Mouse (Mus musculus): ENCODE results near the gene B3gat3. TPM values are rescaled to one million over a fixed set of nuclear protein-coding genes. Genes with fewer than 3 reads are reported as not detected.
A peak's percentile ranks its signal among the peaks of the same experiment; 100 is the strongest.

B3gat3 gene
- polyA plus RNA-seq, 1 experiment: 224 TPM

DNA sequence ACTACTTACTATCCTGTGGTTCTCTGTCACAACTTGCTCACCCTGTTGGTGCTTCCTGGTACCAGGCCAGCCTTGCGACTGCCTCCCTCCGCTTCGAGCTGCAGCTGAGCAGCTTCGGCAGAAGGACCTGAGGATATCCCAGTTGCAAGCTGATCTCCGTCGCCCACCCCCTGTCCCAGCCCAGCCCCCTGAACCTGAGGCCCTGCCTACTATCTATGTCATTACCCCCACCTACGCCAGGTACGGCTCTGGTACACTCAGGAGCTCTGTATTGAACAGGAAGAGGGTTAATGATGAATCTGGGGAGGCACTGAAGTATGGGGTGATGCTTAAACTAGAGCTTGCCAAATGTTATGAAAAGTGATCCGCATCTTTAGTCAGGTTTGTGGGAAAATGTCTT lies 1.6 kb downstream of the B3gat3 start:
- H3K27ac ChIP-seq (ENCODE audit: insufficient read depth, low read length): no peak overlapping the region
- H3K4me1 ChIP-seq (ENCODE audit: control insufficient read depth, insufficient read depth, low read length): peaks cover 3% of the 10 kb centered on the region; the same call in 1 of the 2 replicates
- TF ChIP-seq CTCF (IDR thresholded peaks at IDR 0.05; ENCODE audit: extremely low read depth, insufficient read depth, low read length) (no peak), POLR2A (IDR thresholded peaks at IDR 0.05; ENCODE audit: extremely low read depth, insufficient read depth, low read length) (no peak)
- H3K4me3 ChIP-seq (ENCODE audit: insufficient read depth, low read length): no peak overlapping the region; the same call in 1 of the 2 replicates

DNA sequence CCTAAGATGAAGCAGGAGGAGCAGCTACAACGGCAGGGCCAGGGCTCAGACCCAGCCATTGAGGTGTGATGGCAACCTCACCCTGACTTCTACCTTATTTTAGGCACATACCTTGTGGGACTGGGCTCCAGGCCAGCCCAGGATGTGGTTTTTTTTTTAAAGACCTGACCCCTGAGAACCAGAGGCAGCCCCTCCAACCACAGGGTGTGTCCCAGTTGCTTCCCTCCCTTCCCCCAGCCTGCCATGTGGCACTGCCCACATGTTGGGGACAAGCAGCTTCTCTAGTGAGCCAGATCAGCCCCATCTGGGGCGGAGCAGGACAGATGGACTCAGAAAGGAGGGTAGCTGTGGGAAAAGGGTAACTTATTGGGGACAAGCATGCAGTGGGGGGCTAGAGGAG lies 6.6 kb downstream of the B3gat3 start:
- H3K4me1 ChIP-seq (ENCODE audit: control insufficient read depth, insufficient read depth, low read length): no peaks in the 10 kb centered on the region
- no peak overlapping the region for H3K27ac ChIP-seq (ENCODE audit: insufficient read depth, low read length)
- no peak overlapping the region for H3K4me3 ChIP-seq (ENCODE audit: insufficient read depth, low read length)
- TF ChIP-seq CTCF (IDR thresholded peaks at IDR 0.05; ENCODE audit: extremely low read depth, insufficient read depth, low read length): no peak
- no peak for TF ChIP-seq POLR2A (IDR thresholded peaks at IDR 0.05; ENCODE audit: extremely low read depth, insufficient read depth, low read length)

DNA sequence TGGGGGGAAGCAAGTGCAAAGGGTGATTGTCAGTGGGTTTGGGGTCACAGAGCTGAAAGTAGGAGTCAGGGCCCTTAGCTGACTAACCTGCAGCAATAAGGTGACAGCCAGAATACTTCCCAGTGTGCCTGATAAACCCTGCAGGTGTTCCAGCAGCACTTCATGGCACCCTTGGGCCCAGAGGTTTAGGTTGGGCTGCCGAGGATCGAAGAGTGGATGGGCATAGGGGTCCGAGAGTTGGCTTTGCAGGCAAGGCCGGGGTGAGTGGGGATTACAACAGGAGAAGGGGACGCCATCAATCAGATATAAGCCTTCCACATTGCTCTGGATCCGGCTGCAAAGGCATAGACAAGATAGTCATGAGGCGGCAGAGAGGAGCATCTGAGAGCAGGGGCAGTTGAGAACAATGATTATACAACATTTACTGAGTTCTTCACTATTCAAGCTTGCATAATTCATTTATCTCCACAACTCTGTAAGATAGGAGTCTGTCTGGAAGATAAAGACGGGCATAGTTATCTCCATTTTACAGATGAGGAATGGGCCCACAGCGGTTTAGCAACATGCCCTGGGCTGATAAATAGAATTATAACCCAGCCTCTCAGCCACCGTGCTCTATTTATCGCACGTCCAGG lies 7.8 kb downstream of the B3gat3 start:
- Histone ChIP-seq H3K27ac (ENCODE audit: insufficient read depth, low read length) (no peak overlapping the region), H3K4me3 (ENCODE audit: insufficient read depth, low read length) (no peak overlapping the region), H3K4me1 (ENCODE audit: control insufficient read depth, insufficient read depth, low read length) (no peaks in the 10 kb centered on the region)
- no peak for TF ChIP-seq CTCF (IDR thresholded peaks at IDR 0.05; ENCODE audit: extremely low read depth, insufficient read depth, low read length)
- TF ChIP-seq POLR2A (IDR thresholded peaks at IDR 0.05; ENCODE audit: extremely low read depth, insufficient read depth, low read length): no peak

DNA sequence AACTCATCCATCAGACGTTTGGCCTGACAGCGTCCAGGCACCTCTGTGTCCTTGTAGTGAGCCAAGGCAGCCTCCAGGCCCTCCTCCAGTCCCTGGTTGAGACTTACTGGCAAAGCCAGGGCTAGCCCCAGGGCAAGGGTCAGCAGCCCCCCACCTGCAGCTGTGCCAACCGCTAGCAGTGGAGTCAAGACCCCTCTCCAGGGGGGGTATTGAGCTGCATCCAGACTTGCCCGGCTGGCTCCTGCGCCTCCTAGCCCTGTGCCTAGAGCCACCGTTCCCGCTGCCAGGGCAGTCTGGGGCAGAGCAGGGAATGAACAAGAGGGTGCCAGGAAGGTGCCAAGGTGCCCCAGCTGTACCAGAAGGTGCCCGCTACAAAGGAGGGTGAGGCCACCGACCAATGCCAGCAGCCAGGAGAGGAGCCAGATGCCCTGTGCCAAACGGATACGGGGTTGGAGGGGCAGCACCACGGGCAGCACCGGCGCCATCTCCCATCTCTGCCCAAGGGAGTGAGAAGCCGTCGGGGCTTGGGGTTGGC lies 8.6 kb downstream of the B3gat3 start:
- no peak overlapping the region for H3K27ac ChIP-seq (ENCODE audit: insufficient read depth, low read length)
- TF ChIP-seq POLR2A (IDR thresholded peaks at IDR 0.05; ENCODE audit: extremely low read depth, insufficient read depth, low read length): no peak
- TF ChIP-seq CTCF (IDR thresholded peaks at IDR 0.05; ENCODE audit: extremely low read depth, insufficient read depth, low read length): no peak
- peak overlapping the region; percentile 17 for H3K4me3 ChIP-seq (ENCODE audit: insufficient read depth, low read length)
- no peaks in the 10 kb centered on the region for H3K4me1 ChIP-seq (ENCODE audit: control insufficient read depth, insufficient read depth, low read length)

DNA sequence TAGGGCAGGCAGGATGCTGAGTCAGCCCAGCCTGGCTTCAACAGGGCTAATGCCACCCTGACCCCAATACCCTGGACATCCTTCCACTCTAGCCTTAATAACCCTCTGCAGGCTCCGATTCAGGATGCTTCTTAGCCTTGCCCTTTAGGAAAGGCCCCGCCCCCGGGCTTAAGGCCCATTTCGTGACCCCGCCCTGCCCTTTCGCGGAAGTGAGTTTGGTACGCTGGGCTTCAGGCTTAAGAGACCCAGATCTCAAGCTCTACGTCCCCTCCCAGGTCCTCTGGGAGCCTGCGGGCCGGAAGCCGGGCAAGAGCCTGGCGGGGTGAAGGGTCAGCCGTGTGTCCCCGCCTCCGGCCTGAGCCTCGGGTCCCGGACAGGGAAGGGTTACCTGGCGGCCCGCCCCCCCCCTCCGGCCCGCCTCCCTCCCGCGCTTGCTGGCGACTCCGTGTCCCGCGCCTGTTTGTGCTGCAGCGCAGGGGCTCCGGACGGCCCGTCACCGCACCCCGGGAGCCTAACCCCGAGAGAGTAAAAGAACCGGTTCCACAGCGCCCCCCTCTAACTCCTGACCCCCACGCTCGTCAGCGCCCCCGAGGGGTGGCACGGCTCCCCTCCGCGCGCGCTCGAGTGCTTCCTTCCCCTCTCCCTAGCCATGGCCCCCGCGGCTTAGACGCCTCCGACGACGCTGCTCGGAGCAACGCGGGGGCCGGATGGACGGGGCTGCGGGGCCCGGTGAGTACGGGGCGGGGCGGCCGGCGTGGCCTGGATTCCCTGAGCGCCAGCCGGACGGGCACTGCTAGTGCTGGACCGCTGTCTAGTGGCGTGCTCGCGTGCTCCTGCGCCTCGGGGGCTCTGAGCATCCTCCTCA lies 9.3 kb downstream of the B3gat3 start, which contains the start of the genes Rom1 and Eml3:
Gene Rom1, minus strand, starts transcription at position 133 of the 865 bp plus-strand sequence.
Gene Eml3, plus strand, starts transcription at position 329 of the 865 bp plus-strand sequence.
- peak within 1 kb of the TSS; percentile 17 for H3K4me3 ChIP-seq (ENCODE audit: insufficient read depth, low read length)
- H3K27ac ChIP-seq (ENCODE audit: insufficient read depth, low read length): no peak within 1 kb of the TSS
- TF ChIP-seq POLR2A (IDR thresholded peaks at IDR 0.05; ENCODE audit: extremely low read depth, insufficient read depth, low read length) (no peak), CTCF (IDR thresholded peaks at IDR 0.05; ENCODE audit: extremely low read depth, insufficient read depth, low read length) (no peak)
- no peaks in the 10 kb centered on the region for H3K4me1 ChIP-seq (ENCODE audit: control insufficient read depth, insufficient read depth, low read length)

DNA sequence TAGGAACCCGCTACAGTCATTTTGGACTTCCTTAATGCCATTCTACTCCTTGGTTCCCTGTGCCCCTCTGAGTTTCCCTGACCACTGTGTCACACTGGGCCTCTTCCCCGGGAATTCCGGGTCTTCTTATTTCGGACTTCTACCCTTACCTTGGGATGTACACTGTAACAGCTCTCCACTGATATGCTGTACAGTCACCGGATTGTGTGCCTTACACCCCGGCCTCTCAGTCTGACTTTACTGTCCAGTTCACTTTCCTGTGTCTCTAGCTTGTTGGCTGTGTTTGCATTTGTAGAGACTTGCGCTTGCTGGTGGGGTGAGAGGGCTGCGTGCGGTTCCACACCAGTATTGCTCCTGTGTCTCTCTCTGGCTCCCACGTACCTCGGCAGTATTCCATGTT lies 9.9 kb downstream of the B3gat3 start:
- TF ChIP-seq POLR2A (IDR thresholded peaks at IDR 0.05; ENCODE audit: extremely low read depth, insufficient read depth, low read length) (no peak), CTCF (IDR thresholded peaks at IDR 0.05; ENCODE audit: extremely low read depth, insufficient read depth, low read length) (no peak)
- no peak overlapping the region for H3K27ac ChIP-seq (ENCODE audit: insufficient read depth, low read length)
- H3K4me1 ChIP-seq (ENCODE audit: control insufficient read depth, insufficient read depth, low read length): no peaks in the 10 kb centered on the region
- H3K4me3 ChIP-seq (ENCODE audit: insufficient read depth, low read length): peak overlapping the region; percentile 17

DNA sequence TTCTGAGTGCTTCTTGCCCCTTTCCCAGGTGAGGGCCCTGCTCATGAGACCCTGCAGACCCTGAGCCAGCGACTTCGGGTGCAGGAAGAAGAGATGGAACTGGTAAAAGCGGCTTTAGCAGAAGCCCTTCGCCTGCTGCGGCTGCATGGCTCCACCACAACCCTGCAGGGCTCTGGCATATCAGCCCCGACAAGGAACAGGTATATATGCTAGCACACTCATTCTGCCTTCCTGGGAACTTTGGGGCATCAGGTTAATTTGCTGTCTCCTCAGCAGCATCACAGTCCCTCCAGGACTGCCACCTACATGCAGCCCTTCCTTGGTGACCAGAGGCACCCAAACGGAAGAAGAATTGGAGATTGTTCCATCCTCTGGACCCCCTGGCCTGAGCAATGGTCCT lies 10.6 kb downstream of the B3gat3 start:
- Histone ChIP-seq H3K4me3 (ENCODE audit: insufficient read depth, low read length) (no peak overlapping the region), H3K27ac (ENCODE audit: insufficient read depth, low read length) (no peak overlapping the region)

DNA sequence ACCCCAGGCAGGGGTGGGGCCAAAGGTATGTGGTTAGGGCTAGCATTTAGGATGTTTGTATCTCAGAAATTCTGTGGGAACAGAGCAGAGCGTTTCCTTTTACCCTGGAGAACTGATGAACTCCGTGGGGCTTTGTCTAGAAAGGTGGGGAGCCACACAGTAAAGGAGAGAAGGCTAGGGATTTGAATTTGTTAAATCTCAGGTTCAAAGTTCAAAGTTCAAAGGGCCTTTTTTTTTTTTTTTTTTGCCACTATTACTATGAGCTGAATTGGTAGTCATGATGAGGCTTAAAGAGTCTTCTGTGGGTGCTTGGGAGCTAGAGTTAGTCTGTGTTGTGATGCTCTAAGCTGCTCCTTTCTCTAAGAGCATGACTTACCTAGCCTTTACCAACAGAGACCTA lies 16.6 kb downstream of the B3gat3 start:
- no peak for TF ChIP-seq CTCF (IDR thresholded peaks at IDR 0.05; ENCODE audit: extremely low read depth, insufficient read depth, low read length)
- no peak for TF ChIP-seq POLR2A (IDR thresholded peaks at IDR 0.05; ENCODE audit: extremely low read depth, insufficient read depth, low read length)
- Histone ChIP-seq H3K27ac (ENCODE audit: insufficient read depth, low read length) (no peak overlapping the region), H3K4me1 (ENCODE audit: control insufficient read depth, insufficient read depth, low read length) (no peaks in the 10 kb centered on the region), H3K4me3 (ENCODE audit: insufficient read depth, low read length) (no peak overlapping the region)

More for the DNA sequence above, 10.6 kb downstream of the B3gat3 start:
- TF ChIP-seq POLR2A (IDR thresholded peaks at IDR 0.05; ENCODE audit: extremely low read depth, insufficient read depth, low read length): no peak
- TF ChIP-seq CTCF (IDR thresholded peaks at IDR 0.05; ENCODE audit: extremely low read depth, insufficient read depth, low read length): no peak
- no peaks in the 10 kb centered on the region for H3K4me1 ChIP-seq (ENCODE audit: control insufficient read depth, insufficient read depth, low read length)

DNA sequence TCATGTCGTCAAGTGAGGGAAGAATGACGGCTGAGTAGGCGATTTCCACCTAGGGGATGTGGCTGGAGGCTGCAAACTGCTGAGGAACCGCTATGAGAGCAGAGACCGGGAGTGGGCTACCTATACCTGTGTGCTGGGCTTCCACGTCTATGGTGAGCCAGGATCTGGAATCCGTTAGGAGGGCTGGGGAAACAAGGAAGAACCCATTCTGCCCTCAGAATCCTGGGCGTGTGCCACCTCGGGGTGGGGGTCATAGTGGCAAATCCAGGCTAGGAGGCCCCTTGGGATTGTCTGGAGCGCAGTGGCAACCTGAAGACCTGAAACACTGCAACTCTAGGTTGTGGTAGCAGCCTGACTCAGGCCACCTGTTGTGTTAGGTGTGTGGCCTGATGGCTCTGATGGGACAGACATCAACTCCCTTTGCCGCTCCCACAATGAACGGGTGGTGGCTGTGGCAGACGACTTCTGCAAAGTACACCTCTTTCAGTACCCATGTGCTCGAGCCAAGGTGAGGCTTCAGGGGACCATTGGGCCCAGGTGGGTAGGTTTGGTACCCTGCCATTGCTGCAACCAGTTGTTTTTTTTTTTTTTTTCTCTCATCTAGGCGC lies 20.5 kb downstream of the B3gat3 start:
- peaks cover 3% of the 10 kb centered on the region; the same call in 1 of the 2 replicates for H3K4me1 ChIP-seq (ENCODE audit: control insufficient read depth, insufficient read depth, low read length)
- H3K4me3 ChIP-seq (ENCODE audit: insufficient read depth, low read length): no peak overlapping the region; the same call in 1 of the 2 replicates
- H3K27ac ChIP-seq (ENCODE audit: insufficient read depth, low read length): no peak overlapping the region
- no peak for TF ChIP-seq POLR2A (IDR thresholded peaks at IDR 0.05; ENCODE audit: extremely low read depth, insufficient read depth, low read length)
- no peak for TF ChIP-seq CTCF (IDR thresholded peaks at IDR 0.05; ENCODE audit: extremely low read depth, insufficient read depth, low read length)
